Mouse (Mus musculus) frontal cortex, adult (tissue): ENCODE results near the gene Tfdp2.

Source experiments
- ATAC-seq: cut with Nextera tagmentation; 2 replicates; pipeline ENCODE4 v1.9.2; 2017; ENCODE audit warnings: mild to moderate bottlenecking, moderate library complexity, mixed read lengths; ENCODE audit not compliant: low TSS enrichment

Tfdp2 gene

DNA sequence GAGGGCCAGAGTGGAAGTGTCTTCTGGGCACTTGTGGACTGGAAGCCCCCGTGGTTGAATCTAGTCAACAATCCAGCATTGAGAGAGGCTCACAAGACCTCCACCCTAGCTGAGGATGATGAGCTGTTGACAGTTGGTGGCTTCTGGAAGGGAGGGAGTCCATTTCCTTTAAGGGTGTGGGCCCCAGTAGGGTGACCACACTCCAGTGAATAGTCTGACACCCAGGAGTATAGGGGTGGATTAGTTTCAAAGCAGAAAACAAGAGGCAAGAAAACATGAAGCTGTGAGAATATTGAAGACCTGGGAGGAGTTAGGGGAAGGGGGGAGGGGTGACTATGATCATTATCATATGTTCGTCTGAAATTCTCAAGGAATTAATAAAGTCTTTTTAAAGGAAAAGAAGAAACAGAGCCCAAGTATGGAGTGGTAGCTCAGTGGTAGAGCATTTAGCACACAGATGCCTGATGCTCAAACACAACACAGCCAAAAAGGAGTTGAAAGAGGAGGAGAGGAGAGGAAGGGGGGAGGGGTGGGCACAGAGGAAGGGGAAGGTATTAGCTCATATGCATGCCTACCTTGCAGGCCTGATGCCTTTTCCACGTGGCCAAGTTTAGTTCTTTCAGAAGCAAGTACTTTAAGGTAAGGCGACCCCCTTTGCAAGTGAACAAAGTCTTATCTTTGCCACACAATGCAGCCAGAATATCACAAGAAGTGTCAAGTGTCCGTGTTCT is 173.7 kb downstream of the Tfdp2 start:
- no peak for ATAC-seq

DNA sequence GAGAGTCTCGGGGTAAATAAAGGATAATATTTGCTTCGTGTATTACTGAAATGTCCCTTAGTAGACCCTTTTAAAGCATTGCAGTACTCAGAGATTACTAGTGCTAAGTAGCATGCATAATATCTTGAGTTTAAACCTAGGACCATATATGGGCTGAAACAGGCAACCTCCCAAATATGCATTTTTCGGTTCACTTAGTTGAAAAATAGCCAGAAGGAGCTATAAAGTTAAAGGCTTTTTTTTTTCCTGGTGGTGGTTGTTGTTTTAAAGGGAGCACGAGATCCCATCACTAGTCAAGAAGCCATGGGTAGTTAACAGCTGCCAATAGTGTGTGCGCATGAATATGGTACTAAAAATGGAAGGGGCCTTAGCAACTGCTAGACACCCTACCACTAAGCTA is 175.0 kb downstream of the Tfdp2 start:
- ATAC-seq, result no peak
